Mouse (Mus musculus) spleen, adult 2 months (tissue): ENCODE measurements around the gene Scn4a.

Experiments
- CTCF ChIP-seq: fragments of 200-500 bp; IDR thresholded peaks from 2 replicates; pipeline ENCODE4 v1.5.1; 2011; ENCODE audit warnings: mild to moderate bottlenecking, inconsistent platforms; ENCODE audit not compliant: insufficient read depth, insufficient read length, insufficient replicate concordance; ENCODE audit errors: extremely low read depth
- POLR2A ChIP-seq: fragments of 200-500 bp; IDR thresholded peaks from 2 replicates; pipeline ENCODE4 v1.6.1; 2011; ENCODE audit warnings: low read depth, low read length, inconsistent platforms

DNA sequence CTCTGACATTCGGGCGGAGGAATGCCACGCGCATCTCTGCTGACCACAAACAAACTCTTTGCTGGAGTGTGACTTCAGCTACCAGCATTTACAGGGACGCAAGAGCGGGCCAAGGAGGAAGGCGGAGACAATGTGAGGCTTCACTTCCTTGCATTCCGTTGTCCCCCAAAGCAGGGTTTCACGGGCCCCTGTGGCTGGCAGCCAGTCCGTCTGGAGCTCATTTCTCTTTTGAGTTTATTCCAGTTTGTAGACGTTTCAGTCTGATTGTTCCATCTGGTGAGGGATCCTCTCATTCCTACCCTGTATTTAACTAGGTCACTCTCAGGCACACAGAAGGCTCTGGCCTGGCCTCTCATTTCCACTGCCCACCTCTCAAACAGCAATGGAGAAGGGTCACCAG, 66.1 kb downstream of the Scn4a start:
- no peak for TF ChIP-seq CTCF
- TF ChIP-seq POLR2A = no peak
